Mouse (Mus musculus) ES-E14 (cell line): ENCODE results near the gene Eif2b2. TPM values are rescaled to one million over a fixed set of nuclear protein-coding genes. Genes with fewer than 3 reads are reported as not detected.

Experiments
- DNase-seq: peaks from one replicate; pipeline ENCODE4 v3.0.0-alpha.2; 2013; ENCODE audit warnings: low read depth, low spot score
- H3K27ac ChIP-seq: 2 replicates; pipeline ENCODE4 v1.5.1; 2012; ENCODE audit warnings: low read depth, mild to moderate bottlenecking, low read length, moderate library complexity, mixed read lengths; ENCODE audit not compliant: poor library complexity, insufficient read depth, severe bottlenecking
- H3K36me3 ChIP-seq: 2 replicates; pipeline ENCODE4 v1.6.1; 2012; ENCODE audit warnings: mild to moderate bottlenecking, low read length, moderate library complexity, mixed read lengths; ENCODE audit not compliant: control insufficient read depth, poor library complexity, insufficient read depth, severe bottlenecking
- H3K4me1 ChIP-seq, 2 experiments: fragments of 150-350 bp in 1 of 2; sonication (generic) in 1 of 2; 2 replicates each; pipeline ENCODE4 v1.6.1; 2012; ENCODE audit warnings: low read length in 2 of 2, mild to moderate bottlenecking in 1 of 2, mixed read lengths in 1 of 2; ENCODE audit not compliant: control insufficient read depth in 2 of 2, insufficient read depth in 2 of 2, poor library complexity in 1 of 2
- H3K4me3 ChIP-seq, 2 experiments: fragments of 150-350 bp in 1 of 2; sonication (generic) in 1 of 2; 2 replicates each; pipeline ENCODE4 v1.5.1; 2012; ENCODE audit warnings: low read length in 2 of 2, low read depth in 1 of 2, mild to moderate bottlenecking in 1 of 2, mixed read lengths in 1 of 2; ENCODE audit not compliant: insufficient read depth in 1 of 2, poor library complexity in 1 of 2, severe bottlenecking in 1 of 2
- H3K9ac ChIP-seq: 2 replicates; pipeline ENCODE4 v1.6.1; 2012; ENCODE audit warnings: low read depth, mild to moderate bottlenecking, low read length, mixed read lengths; ENCODE audit not compliant: poor library complexity, insufficient read depth, severe bottlenecking
- H3K9me3 ChIP-seq: fragments of 150-350 bp; sonication (generic); 2 replicates; pipeline ENCODE4 v1.6.1; 2012; ENCODE audit warnings: low read depth, mild to moderate bottlenecking, low read length; ENCODE audit not compliant: control insufficient read depth, insufficient read depth
- CHD2 ChIP-seq: IDR thresholded peaks from 2 replicates; pipeline ENCODE4 v1.6.1; 2014; ENCODE audit warnings: mild to moderate bottlenecking, low read depth, low read length, inconsistent platforms
- HCFC1 ChIP-seq: IDR thresholded peaks from 2 replicates; pipeline ENCODE4 v1.6.1; 2012; ENCODE audit warnings: low read length, inconsistent platforms, borderline replicate concordance; ENCODE audit not compliant: insufficient read depth
- MAFK ChIP-seq: IDR thresholded peaks from 2 replicates; pipeline ENCODE4 v1.6.1; 2014; ENCODE audit warnings: mild to moderate bottlenecking, low read depth, low read length, inconsistent platforms; ENCODE audit not compliant: insufficient read depth
- ZC3H11A ChIP-seq: IDR thresholded peaks from 2 replicates; pipeline ENCODE4 v1.6.1; 2012; ENCODE audit warnings: low read depth, mild to moderate bottlenecking, inconsistent platforms, low read length, borderline replicate concordance
- ZNF384 ChIP-seq: IDR thresholded peaks from 2 replicates; pipeline ENCODE4 v1.6.1; 2012; ENCODE audit warnings: low read depth, low read length, inconsistent platforms
- in situ Hi-C, 2 experiments: fragments of 600-800 bp; cut with MboI; formaldehyde crosslinking; loops; one replicate each; pipeline ENCODE4 v1.15.1; 2025; ENCODE audit warnings: low sequenced_read_pairs in 2 of 2, inconsistent platforms in 1 of 2; ENCODE audit not compliant: unreplicated experiment in 2 of 2
- total RNA-seq: library from RNA; depleted of rRNA; stranded (reverse); fragments of 300-350 nt; gene quantifications from 2 replicates; pipeline ENCODE4 v1.2.3, GENCODE M21; 2012

The Eif2b2 gene
- total RNA-seq, 1 experiment: 136 TPM

GRCm38 (mm10) chr12:85269821-85270220, 50.5 kb downstream of the Eif2b2 start:
- TF ChIP-seq MAFK (no peak), HCFC1 (no peak), ZC3H11A (no peak), ZNF384 (no peak), CHD2 (no peak)
- Histone ChIP-seq H3K27ac (peak overlapping the region; percentile 95; the same call in 1 of the 2 replicates), H3K9me3 (no peaks in the 10 kb centered on the region), H3K9ac (peak overlapping the region; percentile 69), H3K4me3 (peak overlapping the region; percentile 55 to 73), H3K4me1 (peaks cover 11 to 12% of the 10 kb centered on the region in 2 experiments), H3K36me3 (no peaks in the 10 kb centered on the region)
- in situ Hi-C loops: no loop called here
- no peak for DNase-seq

- in situ Hi-C loops: no loop called here
- Histone ChIP-seq H3K27ac (peak within 1 kb of the TSS; percentile 95), H3K9me3 (no peaks in the 10 kb centered on the region), H3K4me3 (peak within 1 kb of the TSS; percentile 55 to 73), H3K36me3 (no peaks in the 10 kb centered on the region), H3K9ac (peak within 1 kb of the TSS; percentile 69), H3K4me1 (peaks cover 11 to 12% of the 10 kb centered on the region in 2 experiments)
- DNase-seq: peak; percentile 81
- TF ChIP-seq CHD2 (no peak), MAFK (no peak), HCFC1 (no peak), ZNF384 (no peak), ZC3H11A (no peak)
These were observed 51.0 kb downstream of the Eif2b2 start, which contains the start of gene Mlh3 for GRCm38 (mm10) chr12:85270319-85270718. Gene Mlh3, minus strand, starts transcription at chr12:85270599.

GRCm38 (mm10) chr12:85271132-85271842, 52.0 kb downstream of the Eif2b2 start:
- Histone ChIP-seq H3K4me3 (peak overlapping the region; percentile 55 to 73; a peak in 1 of 4 replicates), H3K36me3 (0 out of 2 replicates have a peak, but pooled peaks cover 3% of the 10 kb centered on the region), H3K9ac (peak overlapping the region; percentile 22; the same call in 1 of the 2 replicates), H3K4me1 (peaks cover 12% of the 10 kb centered on the region in 2 experiments), H3K9me3 (no peaks in the 10 kb centered on the region), H3K27ac (peak overlapping the region; percentile 95)
- DNase-seq: no peak
- in situ Hi-C loops: no loop called here
- TF ChIP-seq HCFC1 (no peak), ZNF384 (no peak), ZC3H11A (no peak)

GRCm38 (mm10) chr12:85271843-85272206, 52.5 kb downstream of the Eif2b2 start:
- peaks cover 4% of the 10 kb centered on the region; the same call in 1 of the 2 replicates for H3K36me3 ChIP-seq
- in situ Hi-C loops: no loop called here
- peak overlapping the region; percentile 49; the same call in 1 of the 2 replicates for H3K9ac ChIP-seq
- no peak overlapping the region for H3K4me3 ChIP-seq
- H3K4me1 ChIP-seq: peaks cover 12% of the 10 kb centered on the region in 2 experiments
- TF ChIP-seq MAFK (peak; percentile 78), ZNF384 (no peak)
- DNase-seq: peak; percentile 58
- H3K27ac ChIP-seq: peak overlapping the region; percentile 95; the same call in 1 of the 2 replicates
- no peaks in the 10 kb centered on the region for H3K9me3 ChIP-seq
